Mouse (Mus musculus) right cerebral cortex, postnatal 25 days (tissue): ENCODE measurements around the gene Slc2a4.
A peak's percentile ranks its signal among the peaks of the same experiment; 100 is the strongest.
"Not testable (repeated sequence)": the region's sequence is repeated elsewhere in the genome, so short reads cannot be mapped to it uniquely, and the experiment has no call there.

ENCODE experiments used
- DNase-seq: peaks from one replicate; pipeline ENCODE4 v3.0.0; 2022

Gene Slc2a4

GRCm38 (mm10) chr11:69938401-69938979, 9.5 kb downstream of the Slc2a4 start:
- DNase-seq: no peak

GRCm38 (mm10) chr11:69937834-69938233, 10.2 kb downstream of the Slc2a4 start:
- no peak for DNase-seq

- no peak for DNase-seq
Observed at GRCm38 (mm10) chr11:69937385-69937784, 10.6 kb downstream of the Slc2a4 start.

GRCm38 (mm10) chr11:69936714-69937347, 11.2 kb downstream of the Slc2a4 start:
- no peak for DNase-seq

- DNase-seq: no peak
Observed at GRCm38 (mm10) chr11:69936156-69936555, 11.8 kb downstream of the Slc2a4 start.

- peak; percentile 89 for DNase-seq
Observed at GRCm38 (mm10) chr11:69935137-69935879, 12.7 kb downstream of the Slc2a4 start, which contains the start of gene Ybx2. Gene Ybx2, plus strand, starts transcription at chr11:69935796.

GRCm38 (mm10) chr11:69934681-69935080, 13.3 kb downstream of the Slc2a4 start:
- no peak for DNase-seq

GRCm38 (mm10) chr11:69934169-69934568, 13.8 kb downstream of the Slc2a4 start:
- peak; percentile 82 for DNase-seq

GRCm38 (mm10) chr11:69933066-69933465, 14.9 kb downstream of the Slc2a4 start:
- no peak for DNase-seq

- DNase-seq: no peak
Observed at GRCm38 (mm10) chr11:69932254-69932653, 15.7 kb downstream of the Slc2a4 start.

GRCm38 (mm10) chr11:69931769-69932168, 16.2 kb downstream of the Slc2a4 start:
- no peak for DNase-seq

GRCm38 (mm10) chr11:69930967-69931537, 16.9 kb downstream of the Slc2a4 start:
- no peak for DNase-seq

GRCm38 (mm10) chr11:69930176-69930575, 17.8 kb downstream of the Slc2a4 start:
- DNase-seq: not testable (repeated sequence)

- no peak for DNase-seq
Observed at GRCm38 (mm10) chr11:69929712-69930111, 18.3 kb downstream of the Slc2a4 start.

- no peak for DNase-seq
Observed at GRCm38 (mm10) chr11:69927501-69927900, 20.5 kb downstream of the Slc2a4 start.

GRCm38 (mm10) chr11:69922796-69923195, 25.2 kb downstream of the Slc2a4 start:
- DNase-seq: no peak

- DNase-seq: no peak
Observed at GRCm38 (mm10) chr11:69922012-69922756, 25.8 kb downstream of the Slc2a4 start.

GRCm38 (mm10) chr11:69921114-69922011, 26.6 kb downstream of the Slc2a4 start, which contains the start of gene Eif5a:
Gene Eif5a, minus strand, starts transcription at chr11:69921958.
- peak; percentile 100 for DNase-seq

GRCm38 (mm10) chr11:69920266-69921031, 27.5 kb downstream of the Slc2a4 start:
- DNase-seq: peak; percentile 26

GRCm38 (mm10) chr11:69919661-69920265, 28.2 kb downstream of the Slc2a4 start:
- peak; percentile 42 for DNase-seq
